Mouse (Mus musculus) E14TG2a.4 (cell line): Measurements from ENCODE around the gene Cd200.

Source experiments
- H3K27me3 ChIP-seq: 2 replicates; pipeline ENCODE4 v1.6.1; 2014; ENCODE audit warnings: low read length, control low read depth; ENCODE audit not compliant: insufficient read depth
- H3K36me3 ChIP-seq: 2 replicates; pipeline ENCODE4 v1.6.1; 2014; ENCODE audit warnings: low read length, control low read depth; ENCODE audit not compliant: insufficient read depth
- H3K4me1 ChIP-seq: replicated peaks from 2 replicates; pipeline ENCODE4 v1.6.1; 2014; ENCODE audit warnings: low read depth, low read length, control low read depth
- H3K4me3 ChIP-seq: replicated peaks from 2 replicates; pipeline ENCODE4 v1.5.1; 2014; ENCODE audit warnings: mild to moderate bottlenecking, low read length
- H3K9me3 ChIP-seq: 2 replicates; pipeline ENCODE4 v1.6.1; 2014; ENCODE audit warnings: low read length, control low read depth
- CTCF ChIP-seq: conservative IDR thresholded peaks from 2 replicates; pipeline ENCODE4 v1.5.1; 2014; ENCODE audit warnings: low read length
- NANOG ChIP-seq: IDR thresholded peaks from 2 replicates; pipeline ENCODE4 v1.6.1; 2014; ENCODE audit warnings: borderline replicate concordance, low read length, mixed read lengths
- POU5F1 ChIP-seq: IDR thresholded peaks from 2 replicates; pipeline ENCODE4 v1.6.1; 2014; ENCODE audit warnings: low read length, borderline replicate concordance

Gene Cd200

DNA sequence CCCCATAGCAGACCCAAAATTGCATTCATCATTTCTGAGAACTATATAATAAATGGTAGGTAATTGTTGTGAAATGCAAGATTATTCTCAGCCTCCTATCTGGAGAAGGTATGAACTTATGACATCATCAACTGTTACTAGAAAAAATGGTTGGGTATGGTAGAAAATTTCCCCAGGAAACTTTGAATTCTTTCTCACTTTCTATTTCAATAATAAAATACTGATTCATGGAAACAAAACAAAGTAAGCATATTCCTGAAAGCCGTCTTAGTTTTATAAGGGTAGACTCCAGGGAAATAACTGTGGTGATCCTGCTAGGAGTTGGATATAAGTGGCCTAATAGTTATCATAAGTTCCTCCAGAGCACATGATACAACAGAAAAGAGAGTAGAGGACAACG, 19.8 kb downstream of the Cd200 start:
- no peak for TF ChIP-seq NANOG
- no peak for TF ChIP-seq POU5F1
- TF ChIP-seq CTCF: no peak

DNA sequence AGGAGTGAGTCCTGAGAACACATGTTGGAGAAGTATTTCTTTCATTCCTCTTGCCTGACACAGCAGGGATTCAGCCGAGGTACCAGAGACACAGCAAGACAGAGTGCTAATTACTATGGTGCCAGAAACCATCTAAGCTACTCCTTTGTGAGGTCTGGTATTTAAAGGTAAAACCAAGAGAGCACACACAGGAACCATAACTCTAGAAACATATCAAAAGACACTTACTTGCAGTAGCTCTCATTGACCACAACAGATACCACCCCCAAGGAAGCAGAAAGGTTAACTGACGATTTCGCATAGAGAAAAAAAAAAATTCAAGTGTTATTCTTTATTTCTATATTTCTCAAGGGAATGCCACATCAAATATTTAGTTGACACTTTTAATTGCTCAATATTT, 27.0 kb downstream of the Cd200 start:
- Histone ChIP-seq H3K4me1 (no peaks in the 10 kb centered on the region), H3K9me3 (no peaks in the 10 kb centered on the region), H3K36me3 (no peaks in the 10 kb centered on the region), H3K27me3 (no peaks in the 10 kb centered on the region), H3K4me3 (no peak overlapping the region)
- TF ChIP-seq CTCF: no peak
- no peak for TF ChIP-seq POU5F1
- no peak for TF ChIP-seq NANOG

More for the DNA sequence above, 19.8 kb downstream of the Cd200 start:
- no peaks in the 10 kb centered on the region for H3K36me3 ChIP-seq
- H3K27me3 ChIP-seq: no peaks in the 10 kb centered on the region
- no peaks in the 10 kb centered on the region for H3K9me3 ChIP-seq
- no peak overlapping the region for H3K4me3 ChIP-seq
- no peaks in the 10 kb centered on the region for H3K4me1 ChIP-seq

DNA sequence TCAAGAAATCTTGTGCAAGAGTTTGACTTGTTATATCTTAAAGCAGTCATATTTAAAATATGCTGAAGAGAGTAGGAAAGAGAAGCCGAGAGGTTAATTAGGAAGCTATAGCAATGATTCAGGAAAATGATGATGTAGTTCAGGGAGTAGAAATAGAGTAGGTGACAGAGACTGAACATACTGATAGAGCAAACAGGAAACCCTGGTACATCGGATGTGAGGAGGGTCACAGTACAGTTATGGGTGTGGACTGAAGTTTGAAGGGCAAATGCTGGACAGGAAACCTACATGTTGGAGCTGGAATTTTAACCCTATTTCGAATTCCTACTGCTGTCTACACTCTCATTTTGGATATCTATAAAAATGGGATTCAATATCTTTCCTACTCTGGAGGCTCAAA, 29.9 kb downstream of the Cd200 start:
- Histone ChIP-seq H3K9me3 (no peaks in the 10 kb centered on the region), H3K4me1 (no peaks in the 10 kb centered on the region), H3K4me3 (no peak overlapping the region), H3K27me3 (no peaks in the 10 kb centered on the region), H3K36me3 (no peaks in the 10 kb centered on the region)
- TF ChIP-seq POU5F1 (no peak), NANOG (no peak), CTCF (no peak)

DNA sequence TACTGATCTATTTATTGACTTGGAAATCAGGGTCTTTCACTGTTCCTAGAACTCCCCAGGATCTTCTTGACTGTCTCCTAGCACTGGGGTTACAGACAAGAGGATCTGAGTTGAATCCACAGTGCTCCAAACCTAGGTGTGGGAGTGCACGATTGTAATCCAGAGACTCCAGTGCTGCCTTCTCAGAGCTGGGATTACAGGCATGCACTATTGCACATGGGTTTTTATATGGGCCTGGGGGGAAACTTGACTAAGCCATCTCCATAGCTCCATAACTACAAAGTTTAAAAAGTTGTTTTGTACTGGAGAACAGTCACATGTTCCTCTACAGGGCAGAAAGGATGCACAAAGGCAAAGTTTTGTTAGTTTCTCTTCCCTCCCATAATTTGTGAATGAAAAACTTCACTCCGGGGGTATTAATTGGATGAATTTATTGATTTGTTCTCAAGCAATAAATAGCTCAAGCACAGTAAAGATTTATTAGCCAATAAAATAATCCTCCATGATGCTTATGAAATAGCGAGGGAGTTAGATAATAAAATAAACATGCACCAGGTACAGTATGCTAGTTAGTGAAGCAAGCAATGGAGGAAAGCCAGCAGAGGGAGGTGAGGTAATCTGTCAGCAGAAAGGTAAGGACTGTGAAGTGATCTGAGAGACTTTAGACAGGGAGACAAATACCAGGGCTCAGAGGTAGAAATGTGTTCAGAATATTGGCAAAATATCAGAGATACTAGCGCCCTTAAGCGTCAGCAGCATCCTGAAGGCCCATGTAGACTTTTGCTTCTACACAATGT, 30.5 kb downstream of the Cd200 start:
- Histone ChIP-seq H3K9me3 (no peaks in the 10 kb centered on the region), H3K36me3 (no peaks in the 10 kb centered on the region), H3K4me3 (no peak overlapping the region), H3K4me1 (no peaks in the 10 kb centered on the region), H3K27me3 (no peaks in the 10 kb centered on the region)
- no peak for TF ChIP-seq POU5F1
- no peak for TF ChIP-seq CTCF
- no peak for TF ChIP-seq NANOG

DNA sequence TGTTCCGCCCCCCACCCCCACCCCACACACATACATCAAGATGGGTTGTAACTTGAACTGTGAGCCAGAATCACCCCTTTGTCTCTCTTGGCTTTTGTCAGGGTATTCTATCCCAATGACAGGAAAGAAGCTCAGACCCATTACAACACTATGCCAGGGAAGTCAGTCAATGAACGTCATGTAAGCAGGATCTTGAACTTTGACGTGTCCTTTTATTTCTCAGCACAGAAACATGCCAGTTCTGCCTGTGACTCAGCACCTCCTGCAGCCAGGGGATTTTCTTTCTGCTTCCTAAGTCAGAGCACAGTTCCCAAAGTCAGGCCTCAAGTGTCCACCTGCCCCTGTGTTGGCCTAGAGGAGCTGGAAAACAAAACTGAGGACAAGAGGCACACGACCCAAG, 31.5 kb downstream of the Cd200 start:
- TF ChIP-seq CTCF (no peak), NANOG (no peak), POU5F1 (no peak)
- Histone ChIP-seq H3K36me3 (no peaks in the 10 kb centered on the region), H3K9me3 (no peaks in the 10 kb centered on the region), H3K27me3 (no peaks in the 10 kb centered on the region), H3K4me3 (no peak overlapping the region), H3K4me1 (no peaks in the 10 kb centered on the region)

- H3K27me3 ChIP-seq: no peaks in the 10 kb centered on the region
- TF ChIP-seq NANOG: no peak
These were observed 32.0 kb downstream of the Cd200 start for GRCm38 (mm10) chr16:45376812-45377211.

GRCm38 (mm10) chr16:45376294-45376693, 32.6 kb downstream of the Cd200 start:
- no peak for TF ChIP-seq POU5F1
- TF ChIP-seq NANOG: no peak
- no peak for TF ChIP-seq CTCF
- no peaks in the 10 kb centered on the region for H3K36me3 ChIP-seq
- no peak overlapping the region for H3K4me3 ChIP-seq
- H3K4me1 ChIP-seq: no peaks in the 10 kb centered on the region
- no peaks in the 10 kb centered on the region for H3K27me3 ChIP-seq
- H3K9me3 ChIP-seq: no peaks in the 10 kb centered on the region

More at GRCm38 (mm10) chr16:45376812-45377211, 32.0 kb downstream of the Cd200 start:
- H3K4me3 ChIP-seq: no peak overlapping the region
- H3K9me3 ChIP-seq: no peaks in the 10 kb centered on the region
- H3K4me1 ChIP-seq: no peaks in the 10 kb centered on the region
- H3K36me3 ChIP-seq: no peaks in the 10 kb centered on the region

GRCm38 (mm10) chr16:45375506-45376225, 33.2 kb downstream of the Cd200 start:
- no peak overlapping the region for H3K4me3 ChIP-seq
- no peaks in the 10 kb centered on the region for H3K4me1 ChIP-seq
- TF ChIP-seq NANOG: no peak
- no peak for TF ChIP-seq CTCF
- TF ChIP-seq POU5F1: no peak
- no peaks in the 10 kb centered on the region for H3K27me3 ChIP-seq
- H3K9me3 ChIP-seq: no peaks in the 10 kb centered on the region
- no peaks in the 10 kb centered on the region for H3K36me3 ChIP-seq
